Mouse (Mus musculus): ENCODE data around the gene Hoxb2. TPM values are rescaled to one million over a fixed set of nuclear protein-coding genes. Genes with fewer than 3 reads are reported as not detected.

Gene Hoxb2
- total RNA-seq, 2 experiments from 2014 or later: not detected

GRCm38 (mm10) chr11:96310183-96310938, 40.0 kb upstream of the Hoxb2 start:
- no peak for DNase-seq (ENCODE audit: extremely low spot score in 1 of 2, low spot score in 2 of 2)
- Histone ChIP-seq H3K27ac (no peak overlapping the region), H3K4me3 (no peak overlapping the region)
- intact Hi-C loops (cut with DNase I): loop anchor here (5.0 to 10.0 kb wide), 2 partner anchors 242 to 306 kb away; partner anchors contain the start of gene Igf2bp1
- TF ChIP-seq CTCF (IDR thresholded peaks at IDR 0.05): no peak

GRCm38 (mm10) chr11:96311097-96311496, 39.2 kb upstream of the Hoxb2 start:
- intact Hi-C loops (cut with DNase I): loop anchor here (5.0 to 10.0 kb wide), 2 partner anchors 241 to 306 kb away; partner anchors contain the start of gene Igf2bp1
- no peak overlapping the region for H3K27ac ChIP-seq
- no peak overlapping the region for H3K4me3 ChIP-seq
- TF ChIP-seq CTCF (IDR thresholded peaks at IDR 0.05): no peak
- no peak for DNase-seq (ENCODE audit: extremely low spot score in 1 of 2, low spot score in 2 of 2)

- intact Hi-C loops (cut with DNase I): loop anchor here (5.0 to 10.0 kb wide), 2 partner anchors 241 to 307 kb away; partner anchors contain the start of gene Igf2bp1
- peak; percentile 55 for TF ChIP-seq CTCF (IDR thresholded peaks at IDR 0.05)
- DNase-seq (ENCODE audit: extremely low spot score in 1 of 2, low spot score in 2 of 2): no peak
- Histone ChIP-seq H3K4me3 (no peak overlapping the region), H3K27ac (no peak overlapping the region)
Observed at GRCm38 (mm10) chr11:96311520-96312417, 38.6 kb upstream of the Hoxb2 start.

- DNase-seq (ENCODE audit: extremely low spot score in 1 of 2, low spot score in 2 of 2): no peak
- H3K27ac ChIP-seq: no peak overlapping the region
- intact Hi-C loops (cut with DNase I): loop anchor here (5.0 to 10.0 kb wide), 2 partner anchors 239 to 308 kb away; partner anchors contain the start of gene Igf2bp1
- TF ChIP-seq CTCF (IDR thresholded peaks at IDR 0.05): no peak
- no peak overlapping the region for H3K4me3 ChIP-seq
Observed at GRCm38 (mm10) chr11:96313134-96313533, 37.2 kb upstream of the Hoxb2 start.

GRCm38 (mm10) chr11:96313806-96314428, 36.4 kb upstream of the Hoxb2 start:
- Histone ChIP-seq H3K27ac (no peak overlapping the region), H3K4me3 (no peak overlapping the region)
- no peak for TF ChIP-seq CTCF (IDR thresholded peaks at IDR 0.05)
- intact Hi-C loops (cut with DNase I): loop anchor here (5.0 to 10.0 kb wide), 2 partner anchors 238 to 309 kb away; partner anchors contain the start of gene Igf2bp1
- DNase-seq (ENCODE audit: extremely low spot score in 1 of 2, low spot score in 2 of 2): no peak

GRCm38 (mm10) chr11:96314671-96315343, 35.5 kb upstream of the Hoxb2 start:
- TF ChIP-seq CTCF (IDR thresholded peaks at IDR 0.05): no peak
- Histone ChIP-seq H3K27ac (no peak overlapping the region), H3K4me3 (no peak overlapping the region)
- DNase-seq (ENCODE audit: extremely low spot score in 1 of 2, low spot score in 2 of 2): no peak
- intact Hi-C loops (cut with DNase I): loop anchor here (5.0 to 10.0 kb wide), 3 partner anchors 37 to 310 kb away; partner anchors contain the start of genes Hoxb2 and Igf2bp1

- DNase-seq (ENCODE audit: extremely low spot score in 1 of 2, low spot score in 2 of 2): no peak
- TF ChIP-seq CTCF (IDR thresholded peaks at IDR 0.05): no peak
- no peak overlapping the region for H3K27ac ChIP-seq
- H3K4me3 ChIP-seq: no peak overlapping the region
- intact Hi-C loops (cut with DNase I): loop anchor here (5.0 to 10.0 kb wide), 2 partner anchors 37 to 311 kb away; partner anchors contain the start of genes Hoxb2 and Igf2bp1
Observed at GRCm38 (mm10) chr11:96315344-96315681, 35.0 kb upstream of the Hoxb2 start.

- Histone ChIP-seq H3K4me3 (no peak overlapping the region), H3K27ac (no peak overlapping the region)
- DNase-seq (ENCODE audit: extremely low spot score in 1 of 2, low spot score in 2 of 2): no peak
- TF ChIP-seq CTCF (IDR thresholded peaks at IDR 0.05): no peak
- intact Hi-C loops (cut with DNase I): loop anchor here (5.0 to 10.0 kb wide), 2 partner anchors 35 to 312 kb away; partner anchors contain the start of genes Hoxb2 and Igf2bp1
Observed at GRCm38 (mm10) chr11:96316696-96317607, 33.4 kb upstream of the Hoxb2 start.

GRCm38 (mm10) chr11:96317608-96318367, 32.5 kb upstream of the Hoxb2 start, which contains the start of gene Hoxb4:
Gene Hoxb4 (plus strand): TSS chr11:96318267.
- intact Hi-C loops (cut with DNase I): loop anchor here (5.0 to 10.0 kb wide), 2 partner anchors 35 to 313 kb away; partner anchors contain the start of genes Hoxb2 and Igf2bp1

More at GRCm38 (mm10) chr11:96317608-96318367, 32.5 kb upstream of the Hoxb2 start, which contains the start of gene Hoxb4:
- no peak for DNase-seq (ENCODE audit: extremely low spot score in 1 of 2, low spot score in 2 of 2)
- Histone ChIP-seq H3K4me3 (no peak within 1 kb of the TSS), H3K27ac (no peak within 1 kb of the TSS)
- TF ChIP-seq CTCF (IDR thresholded peaks at IDR 0.05): no peak
